Mouse (Mus musculus): ENCODE data around the gene Zp2.

DNA sequence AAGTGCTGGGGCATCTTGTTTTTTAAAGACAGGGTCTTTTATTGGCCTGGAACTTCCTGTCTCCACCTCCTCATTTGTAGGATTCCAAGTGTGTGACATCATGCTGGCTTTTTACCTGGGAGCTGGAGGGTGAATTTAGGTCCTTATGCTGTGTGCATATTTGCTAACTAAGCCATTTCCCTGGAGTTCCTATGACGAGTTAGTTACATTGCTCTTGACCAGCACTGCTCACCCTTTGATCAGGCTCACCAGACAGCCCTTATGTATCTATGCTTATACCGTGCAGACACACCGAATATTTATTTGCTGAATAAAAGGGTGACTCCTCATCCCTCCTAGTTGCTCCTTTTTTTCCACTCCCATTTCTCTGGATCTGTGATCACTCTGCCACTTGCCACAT lies 64.9 kb downstream of the Zp2 start:
- no peak for TF ChIP-seq POLR2A (IDR thresholded peaks at IDR 0.05; ENCODE audit: insufficient read length, low read depth)
- TF ChIP-seq USF1 (IDR thresholded peaks at IDR 0.05; ENCODE audit: low read depth), result no peak
- no peak for TF ChIP-seq E2F4 (IDR thresholded peaks at IDR 0.05; ENCODE audit: insufficient read depth)
- TF ChIP-seq TCF3 (IDR thresholded peaks at IDR 0.05; ENCODE audit: insufficient read length, low read depth), result no peak
- no peak for TF ChIP-seq TCF12 (IDR thresholded peaks at IDR 0.05; ENCODE audit: insufficient read depth, poor library complexity, severe bottlenecking)
- TF ChIP-seq MAX (IDR thresholded peaks at IDR 0.05; ENCODE audit: low read depth), result no peak
- no peak for TF ChIP-seq SRF (IDR thresholded peaks at IDR 0.05; ENCODE audit: control insufficient read depth, insufficient read length, low read depth)
- TF ChIP-seq REST (IDR thresholded peaks at IDR 0.05; ENCODE audit: insufficient read depth, insufficient read length), result no peak
- no peak for TF ChIP-seq POLR2AphosphoS2 (IDR thresholded peaks at IDR 0.05; ENCODE audit: insufficient read length, low read depth)
- TF ChIP-seq MYOD1 (IDR thresholded peaks at IDR 0.05; ENCODE audit: control insufficient read depth in 1 of 3, insufficient read length in 2 of 3, low read depth in 2 of 3), result no peak
- TF ChIP-seq CEBPB (IDR thresholded peaks at IDR 0.05; ENCODE audit: insufficient read depth, poor library complexity, severe bottlenecking), result no peak
- TF ChIP-seq MYOG (IDR thresholded peaks at IDR 0.05; ENCODE audit: control insufficient read depth in 1 of 3, insufficient read depth in 1 of 3, insufficient read length in 2 of 3, low read depth in 2 of 3), result no peak

All from myocyte (in vitro differentiated cells).